Comparison of ENCODE assay signal across 8 mouse cellular contexts in the genomic region with DNA sequence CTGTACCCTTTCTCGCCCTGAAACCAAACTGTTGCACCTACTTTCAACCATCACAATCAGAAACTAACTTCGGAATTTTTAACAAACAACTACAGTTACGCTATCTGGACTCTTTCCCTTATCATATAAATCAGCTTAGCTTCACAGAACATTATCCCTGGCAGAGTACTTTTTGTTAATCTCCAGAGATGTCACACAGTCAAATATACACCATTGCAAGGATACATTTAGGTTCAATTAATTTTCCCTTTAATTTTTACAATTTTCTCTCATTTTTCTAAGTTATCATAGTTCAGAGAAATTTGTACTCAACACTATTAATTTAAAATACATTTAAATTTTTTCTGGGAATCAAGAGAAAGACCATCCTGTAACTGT. TPM values are rescaled to one million over a fixed set of nuclear protein-coding genes. Genes with fewer than 3 reads are reported as not detected.
DNase-seq lines count a peak whose midpoint lies in the region; ATAC-seq lines count a peak whose summit lies in the region.

No protein-coding gene starts in this region.

- DNase-seq in kidney, adult 18-20 months, result no peak
- no peak for DNase-seq in limb, embryonic 11.5 days (ENCODE audit: low spot score)
- no peak for DNase-seq in right cerebral cortex, postnatal 10 days (ENCODE audit: low spot score in 2 of 2)
- DNase-seq in ovary, postnatal 36 days (ENCODE audit: low spot score), result no peak
- DNase-seq in cerebellum, adult 9-10 months, result no peak

- peaks cover 17% of the 10 kb centered on the region for H3K27me3 ChIP-seq in kidney, embryonic 15.5 days
- H3K27me3 ChIP-seq in embryonic facial prominence, embryonic 15.5 days, result peaks cover 8% of the 10 kb centered on the region
- no peaks in the 10 kb centered on the region for H3K27me3 ChIP-seq in limb, embryonic 11.5 days (ENCODE audit: control insufficient read depth, insufficient read depth, low read length)
- H3K27me3 ChIP-seq in neural tube, embryonic 12.5 days (replicated peaks), result 0 out of 2 replicates have a peak, but pooled peaks cover 2% of the 10 kb centered on the region

- peak overlapping the region; percentile 82 for H3K4me3 ChIP-seq in kidney, embryonic 15.5 days (replicated peaks)
- peak overlapping the region; percentile 84 for H3K4me3 ChIP-seq in embryonic facial prominence, embryonic 15.5 days (replicated peaks)
- peak overlapping the region; percentile 86 for H3K4me3 ChIP-seq in limb, embryonic 11.5 days (ENCODE audit: low read depth, low read length)
- no peak overlapping the region for H3K4me3 ChIP-seq in neural tube, embryonic 12.5 days

- peak; percentile 78 for ATAC-seq in kidney, embryonic 15.5 days (replicated peaks; ENCODE audit: low FRiP score)
- no peak; the same call in 1 of the 2 replicates for ATAC-seq in embryonic facial prominence, embryonic 15.5 days (ENCODE audit: insufficient number of reproducible peaks, low FRiP score, low TSS enrichment, low read depth)
- ATAC-seq in limb, embryonic 11.5 days (ENCODE audit: insufficient number of reproducible peaks, low FRiP score, low TSS enrichment, low read depth), result peak; percentile 56; the same call in 1 of the 2 replicates
- ATAC-seq in neural tube, embryonic 12.5 days (ENCODE audit: low FRiP score, low read depth), result peak; percentile 51

- peaks cover 10% of the 10 kb centered on the region for H3K4me1 ChIP-seq in kidney, embryonic 15.5 days
- peaks cover 13% of the 10 kb centered on the region for H3K4me1 ChIP-seq in embryonic facial prominence, embryonic 15.5 days
- H3K4me1 ChIP-seq in limb, embryonic 11.5 days (ENCODE audit: control insufficient read depth, insufficient read depth, low read length), result peaks cover 8% of the 10 kb centered on the region
- peaks cover 14% of the 10 kb centered on the region for H3K4me1 ChIP-seq in neural tube, embryonic 12.5 days

- H3K27ac ChIP-seq in kidney, embryonic 15.5 days, result no peak overlapping the region
- H3K27ac ChIP-seq in embryonic facial prominence, embryonic 15.5 days (replicated peaks), result no peak overlapping the region
- no peak overlapping the region for H3K27ac ChIP-seq in limb, embryonic 11.5 days (replicated peaks; ENCODE audit: low read depth, low read length)
- H3K27ac ChIP-seq in neural tube, embryonic 12.5 days, result no peak overlapping the region

- no peaks in the 10 kb centered on the region for H3K9me3 ChIP-seq in kidney, embryonic 15.5 days (replicated peaks)
- no peaks in the 10 kb centered on the region for H3K9me3 ChIP-seq in embryonic facial prominence, embryonic 15.5 days (replicated peaks)
- H3K9me3 ChIP-seq in limb, embryonic 11.5 days (ENCODE audit: control insufficient read depth, low read length), result no peaks in the 10 kb centered on the region
- H3K9me3 ChIP-seq in neural tube, embryonic 12.5 days, result no peaks in the 10 kb centered on the region

- under 1% methylated on average over 3 of the region's 3 CpGs for WGBS in kidney, embryonic 15.5 days
- under 1% methylated on average over 3 of the region's 3 CpGs for WGBS in embryonic facial prominence, embryonic 15.5 days
- 0% methylated on average over 3 of the region's 3 CpGs for WGBS in limb, embryonic 11.5 days
- WGBS in neural tube, embryonic 12.5 days, result under 1% methylated on average over 3 of the region's 3 CpGs

- 0 out of 2 replicates have a peak overlapping the region, but pooled peaks have one; percentile 60 for H3K4me2 ChIP-seq in kidney, embryonic 15.5 days
- peak overlapping the region; percentile 62; the same call in 1 of the 2 replicates for H3K4me2 ChIP-seq in embryonic facial prominence, embryonic 15.5 days (replicated peaks)
- peak overlapping the region; percentile 92; the same call in 1 of the 2 replicates for H3K4me2 ChIP-seq in limb, embryonic 11.5 days (ENCODE audit: low read depth, severe bottlenecking)
- peak overlapping the region; percentile 92; the same call in 1 of the 2 replicates for H3K4me2 ChIP-seq in neural tube, embryonic 12.5 days (replicated peaks)

- H3K36me3 ChIP-seq in kidney, embryonic 15.5 days, result no peaks in the 10 kb centered on the region
- H3K36me3 ChIP-seq in embryonic facial prominence, embryonic 15.5 days, result no peaks in the 10 kb centered on the region
- H3K36me3 ChIP-seq in limb, embryonic 11.5 days (ENCODE audit: control insufficient read depth, insufficient read depth, low read length), result no peaks in the 10 kb centered on the region
- H3K36me3 ChIP-seq in neural tube, embryonic 12.5 days, result no peaks in the 10 kb centered on the region

- H3K9ac ChIP-seq in kidney, embryonic 15.5 days, result no peak overlapping the region
- no peak overlapping the region for H3K9ac ChIP-seq in embryonic facial prominence, embryonic 15.5 days
- H3K9ac ChIP-seq in limb, embryonic 11.5 days (ENCODE audit: low read length), result no peak overlapping the region
- H3K9ac ChIP-seq in neural tube, embryonic 12.5 days, result no peak overlapping the region

RNA-seq across cellular contexts. Expression of a gene that starts 21.3 kb away (rescaled TPM):
- polyA plus RNA-seq in kidney, embryonic 15.5 days (2015; fragmentation: Nextera tagmentation; extraction: Ambion mirVana), result 130 and 131 TPM in 2 replicates
- 123 TPM in 2 replicates for polyA plus RNA-seq in embryonic facial prominence, embryonic 15.5 days (2015; fragmentation: Nextera tagmentation; extraction: Ambion mirVana)
- polyA plus RNA-seq in limb, embryonic 11.5 days (2014; fragmentation: Nextera tagmentation; extraction: Ambion mirVana), result 114 TPM in 2 replicates
- polyA plus RNA-seq in neural tube, embryonic 12.5 days (2016; fragmentation: Nextera tagmentation; extraction: Ambion mirVana), result 104 and 117 TPM in 2 replicates
